Mouse (Mus musculus): ENCODE results near the gene Nans. TPM values are rescaled to one million over a fixed set of nuclear protein-coding genes. Genes with fewer than 3 reads are reported as not detected.

The Nans gene
- total RNA-seq, 1 experiment, result 75.4 TPM

DNA sequence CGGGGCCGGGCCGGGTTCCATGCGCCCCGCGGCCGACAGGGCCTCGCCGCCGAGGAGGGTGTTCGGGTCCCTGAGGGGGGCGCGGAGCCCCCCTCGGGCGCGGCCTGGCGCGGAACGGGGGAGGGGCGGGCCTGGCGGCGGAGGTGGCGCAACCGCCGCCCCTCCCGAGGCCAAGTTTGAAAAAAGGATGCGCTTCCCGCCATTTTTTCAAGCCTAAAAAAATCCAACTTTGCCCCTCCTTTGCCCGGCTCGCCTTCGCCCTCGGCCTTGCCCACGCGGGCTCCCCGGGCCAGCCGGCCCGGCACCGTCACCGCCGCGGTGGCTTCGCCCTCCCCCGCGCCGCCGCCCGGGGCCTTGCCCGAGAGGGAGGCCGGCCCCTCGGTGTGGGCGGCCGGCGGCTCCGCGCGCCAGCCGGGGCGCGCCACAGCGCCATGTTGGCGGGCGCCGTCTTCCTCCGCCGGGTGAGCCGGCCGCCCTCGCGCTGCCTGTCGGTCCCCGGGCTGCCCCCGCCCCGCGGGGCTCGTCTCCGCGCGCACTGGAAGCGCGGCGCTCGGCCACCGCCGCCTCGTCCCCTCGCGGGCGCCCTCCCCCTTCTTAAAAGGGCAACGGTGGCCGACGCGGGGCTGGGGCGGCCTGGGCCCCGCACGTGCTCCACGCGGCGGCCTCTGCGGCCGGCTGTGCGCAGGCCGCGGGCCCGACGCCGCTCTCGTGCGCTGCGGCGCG lies 37.1 kb upstream of the Nans start:
- H3K36me3 ChIP-seq (ENCODE audit: control insufficient read depth, insufficient read depth, low read length, poor library complexity, severe bottlenecking), result peaks cover 4% of the 10 kb centered on the region
- H3K4me1 ChIP-seq (ENCODE audit: control insufficient read depth in 2 of 2, insufficient read depth in 2 of 2, low read length in 2 of 2, poor library complexity in 1 of 2), result peaks cover 11 to 13% of the 10 kb centered on the region in 2 experiments; a peak in 3 of 4 replicates
- peak overlapping the region; percentile 96 for H3K27ac ChIP-seq (ENCODE audit: insufficient read depth, low read depth, low read length, poor library complexity, severe bottlenecking)
- TF ChIP-seq HCFC1 (IDR thresholded peaks at IDR 0.05; ENCODE audit: borderline replicate concordance, insufficient read depth, low read length), result no peak
- no peak for TF ChIP-seq ZNF384 (IDR thresholded peaks at IDR 0.05; ENCODE audit: low read depth, low read length)
- no peak for TF ChIP-seq MAFK (IDR thresholded peaks at IDR 0.05; ENCODE audit: insufficient read depth, low read depth, low read length)
- no peak for TF ChIP-seq CHD2 (IDR thresholded peaks at IDR 0.05; ENCODE audit: low read depth, low read length)
- TF ChIP-seq ZC3H11A (IDR thresholded peaks at IDR 0.05; ENCODE audit: borderline replicate concordance, low read depth, low read length), result no peak
- H3K9me3 ChIP-seq (ENCODE audit: control insufficient read depth, insufficient read depth, low read depth, low read length), result no peaks in the 10 kb centered on the region
- in situ Hi-C loops (cut with MboI; ENCODE audit: low sequenced_read_pairs in 2 of 2, unreplicated experiment in 2 of 2), result no loop called here
- DNase-seq (ENCODE audit: low read depth, low spot score), result no peak
- H3K4me3 ChIP-seq (ENCODE audit: insufficient read depth in 1 of 2, low read depth in 1 of 2, low read length in 2 of 2, poor library complexity in 1 of 2, severe bottlenecking in 1 of 2), result peak overlapping the region; percentile 64 to 95
- peak overlapping the region; percentile 98 for H3K9ac ChIP-seq (ENCODE audit: insufficient read depth, low read depth, low read length, poor library complexity, severe bottlenecking)

DNA sequence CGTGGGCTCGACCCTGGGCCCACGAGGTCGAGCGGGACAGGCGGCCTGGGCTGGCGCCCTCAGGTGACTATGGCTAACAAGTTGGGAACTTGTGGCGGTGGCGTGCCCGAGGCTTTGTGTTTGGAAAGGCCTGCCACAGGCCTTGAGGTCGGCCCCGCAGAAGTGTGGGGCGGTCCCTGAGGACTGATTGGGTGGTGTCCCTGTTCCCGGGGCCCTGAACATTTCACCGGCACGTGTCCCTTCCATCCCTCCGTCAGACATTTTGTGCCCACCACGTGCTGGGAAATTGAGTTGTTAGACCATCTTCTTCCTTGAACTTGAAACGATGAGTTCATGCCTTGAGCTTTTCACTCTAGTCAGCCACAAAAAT lies 36.6 kb upstream of the Nans start:
- DNase-seq (ENCODE audit: low read depth, low spot score), result peak; percentile 69
- in situ Hi-C loops (cut with MboI; ENCODE audit: low sequenced_read_pairs in 2 of 2, unreplicated experiment in 2 of 2), result no loop called here
- TF ChIP-seq HCFC1 (IDR thresholded peaks at IDR 0.05; ENCODE audit: borderline replicate concordance, insufficient read depth, low read length) (no peak), CHD2 (IDR thresholded peaks at IDR 0.05; ENCODE audit: low read depth, low read length) (no peak), ZC3H11A (IDR thresholded peaks at IDR 0.05; ENCODE audit: borderline replicate concordance, low read depth, low read length) (no peak), ZNF384 (IDR thresholded peaks at IDR 0.05; ENCODE audit: low read depth, low read length) (no peak), MAFK (IDR thresholded peaks at IDR 0.05; ENCODE audit: insufficient read depth, low read depth, low read length) (no peak)

DNA sequence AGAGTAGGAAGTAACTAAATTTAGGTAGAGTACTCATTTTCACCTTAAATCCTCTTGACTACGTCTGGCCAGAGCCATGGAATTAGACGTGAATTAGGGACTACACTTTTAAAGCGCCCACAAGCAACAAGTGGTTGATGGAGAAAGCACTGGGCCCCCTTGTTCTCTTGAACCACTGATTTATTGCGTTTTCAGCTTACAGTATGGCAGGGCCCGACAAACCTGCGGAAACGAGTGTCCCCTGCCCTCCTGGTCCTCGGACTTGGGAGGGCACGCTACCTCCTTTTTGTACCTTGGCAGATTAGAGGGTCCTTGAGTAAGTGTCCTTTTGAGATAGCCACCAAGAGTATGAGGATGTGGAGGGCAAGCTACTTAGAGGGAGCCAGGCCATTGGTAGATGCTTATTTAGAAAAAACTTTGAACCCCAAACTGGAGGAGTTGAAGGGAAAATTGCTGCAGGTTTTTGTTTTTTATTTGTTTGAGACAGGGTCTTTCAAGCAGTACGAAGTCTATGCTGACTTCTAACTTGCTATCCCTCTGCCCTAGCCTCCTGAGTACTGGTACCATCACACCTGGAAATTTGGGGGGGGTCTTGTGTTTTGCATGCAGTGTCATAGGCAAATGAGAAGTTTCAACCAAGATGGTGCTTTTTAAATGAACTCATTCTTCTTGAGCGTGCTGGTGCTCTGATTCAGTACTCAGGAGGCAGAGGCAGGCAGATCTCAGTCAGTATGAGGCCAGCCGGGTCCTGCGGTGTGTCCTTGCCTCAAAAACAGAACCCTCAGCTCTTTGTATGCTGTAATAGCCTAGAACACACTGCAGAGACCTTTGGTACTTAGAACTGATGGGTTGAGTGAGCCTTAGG lies 36.0 kb upstream of the Nans start:
- in situ Hi-C loops (cut with MboI; ENCODE audit: low sequenced_read_pairs in 2 of 2, unreplicated experiment in 2 of 2), result no loop called here
- Histone ChIP-seq H3K36me3 (ENCODE audit: control insufficient read depth, insufficient read depth, low read length, poor library complexity, severe bottlenecking) (peaks cover 6% of the 10 kb centered on the region), H3K4me3 (ENCODE audit: insufficient read depth in 1 of 2, low read depth in 1 of 2, low read length in 2 of 2, poor library complexity in 1 of 2, severe bottlenecking in 1 of 2) (peak overlapping the region; percentile 64 to 95), H3K9me3 (ENCODE audit: control insufficient read depth, insufficient read depth, low read depth, low read length) (no peaks in the 10 kb centered on the region), H3K27ac (ENCODE audit: insufficient read depth, low read depth, low read length, poor library complexity, severe bottlenecking) (peak overlapping the region; percentile 96; the same call in 1 of the 2 replicates), H3K9ac (ENCODE audit: insufficient read depth, low read depth, low read length, poor library complexity, severe bottlenecking) (peak overlapping the region; percentile 98), H3K4me1 (ENCODE audit: control insufficient read depth in 2 of 2, insufficient read depth in 2 of 2, low read length in 2 of 2, poor library complexity in 1 of 2) (peaks cover 13 to 17% of the 10 kb centered on the region in 2 experiments; a peak in 3 of 4 replicates)
- no peak for DNase-seq (ENCODE audit: low read depth, low spot score)
- TF ChIP-seq ZNF384 (IDR thresholded peaks at IDR 0.05; ENCODE audit: low read depth, low read length), result no peak
- no peak for TF ChIP-seq MAFK (IDR thresholded peaks at IDR 0.05; ENCODE audit: insufficient read depth, low read depth, low read length)
- no peak for TF ChIP-seq ZC3H11A (IDR thresholded peaks at IDR 0.05; ENCODE audit: borderline replicate concordance, low read depth, low read length)
- TF ChIP-seq CHD2 (IDR thresholded peaks at IDR 0.05; ENCODE audit: low read depth, low read length), result no peak
- TF ChIP-seq HCFC1 (IDR thresholded peaks at IDR 0.05; ENCODE audit: borderline replicate concordance, insufficient read depth, low read length), result no peak

More for the DNA sequence above, 36.6 kb upstream of the Nans start:
- H3K4me1 ChIP-seq (ENCODE audit: control insufficient read depth in 2 of 2, insufficient read depth in 2 of 2, low read length in 2 of 2, poor library complexity in 1 of 2), result peaks cover 13% of the 10 kb centered on the region in 2 experiments; a peak in 3 of 4 replicates
- peak overlapping the region; percentile 98 for H3K9ac ChIP-seq (ENCODE audit: insufficient read depth, low read depth, low read length, poor library complexity, severe bottlenecking)
- H3K36me3 ChIP-seq (ENCODE audit: control insufficient read depth, insufficient read depth, low read length, poor library complexity, severe bottlenecking), result peaks cover 5% of the 10 kb centered on the region
- peak overlapping the region; percentile 96 for H3K27ac ChIP-seq (ENCODE audit: insufficient read depth, low read depth, low read length, poor library complexity, severe bottlenecking)
- no peaks in the 10 kb centered on the region for H3K9me3 ChIP-seq (ENCODE audit: control insufficient read depth, insufficient read depth, low read depth, low read length)
- peak overlapping the region; percentile 64 to 95 for H3K4me3 ChIP-seq (ENCODE audit: insufficient read depth in 1 of 2, low read depth in 1 of 2, low read length in 2 of 2, poor library complexity in 1 of 2, severe bottlenecking in 1 of 2)

GRCm38 (mm10) chr4:46454097-46454864 lies 34.8 kb upstream of the Nans start:
- H3K9ac ChIP-seq (ENCODE audit: insufficient read depth, low read depth, low read length, poor library complexity, severe bottlenecking), result peak overlapping the region; percentile 98; the same call in 1 of the 2 replicates
- no peak overlapping the region for H3K27ac ChIP-seq (ENCODE audit: insufficient read depth, low read depth, low read length, poor library complexity, severe bottlenecking)
- H3K9me3 ChIP-seq (ENCODE audit: control insufficient read depth, insufficient read depth, low read depth, low read length), result no peaks in the 10 kb centered on the region
- H3K4me1 ChIP-seq (ENCODE audit: control insufficient read depth in 2 of 2, insufficient read depth in 2 of 2, low read length in 2 of 2, poor library complexity in 1 of 2), result peaks cover 13 to 18% of the 10 kb centered on the region in 2 experiments; a peak in 3 of 4 replicates
- TF ChIP-seq MAFK (IDR thresholded peaks at IDR 0.05; ENCODE audit: insufficient read depth, low read depth, low read length) (peak; percentile 48; the same call in 1 of the 2 replicates), ZNF384 (IDR thresholded peaks at IDR 0.05; ENCODE audit: low read depth, low read length) (peak; percentile 42; the same call in 1 of the 2 replicates), ZC3H11A (IDR thresholded peaks at IDR 0.05; ENCODE audit: borderline replicate concordance, low read depth, low read length) (no peak)
- H3K4me3 ChIP-seq (ENCODE audit: insufficient read depth in 1 of 2, low read depth in 1 of 2, low read length in 2 of 2, poor library complexity in 1 of 2, severe bottlenecking in 1 of 2), result peak overlapping the region; percentile 64 to 95
- no peak for DNase-seq (ENCODE audit: low read depth, low spot score)
- in situ Hi-C loops (cut with MboI; ENCODE audit: low sequenced_read_pairs in 2 of 2, unreplicated experiment in 2 of 2), result no loop called here
- H3K36me3 ChIP-seq (ENCODE audit: control insufficient read depth, insufficient read depth, low read length, poor library complexity, severe bottlenecking), result peaks cover 9% of the 10 kb centered on the region

Data from ES-E14 (cell line).